Mouse (Mus musculus) neural tube, embryonic 14.5 days (tissue): ENCODE measurements at regions not wholly inside any gene's neighbourhood (a gene's known extent, or its start where the extent isn't known, plus 50 kb on each side); places are given as distances from the start of the nearest gene placed in this dataset.

Experiments used
- ATAC-seq: fragments of 200-750 bp; cut with Nextera tagmentation; 2 replicates; pipeline ENCODE4 v1.8.0; 2017; ENCODE audit warnings: low read depth, mild to moderate bottlenecking, moderate TSS enrichment, moderate library complexity
- H3K27ac ChIP-seq: fragments of 300-500 bp; sonication (generic); 2 replicates; pipeline ENCODE4 v1.5.1; 2014; ENCODE audit warnings: low read depth, mild to moderate bottlenecking, control low read depth, low read length, moderate library complexity, mixed read lengths
- H3K27me3 ChIP-seq: fragments of 300-500 bp; sonication (generic); 2 replicates; pipeline ENCODE4 v1.6.1; 2014; ENCODE audit warnings: low read length; ENCODE audit not compliant: control insufficient read depth, insufficient read depth
- H3K36me3 ChIP-seq: fragments of 300-500 bp; sonication (generic); 2 replicates; pipeline ENCODE4 v1.6.1; 2014; ENCODE audit warnings: low read length, mixed read lengths; ENCODE audit not compliant: control insufficient read depth, insufficient read depth
- H3K4me1 ChIP-seq: fragments of 300-500 bp; sonication (generic); 2 replicates; pipeline ENCODE4 v1.6.1; 2014; ENCODE audit warnings: low read length; ENCODE audit not compliant: control insufficient read depth, insufficient read depth
- H3K4me2 ChIP-seq: fragments of 300-500 bp; sonication (generic); 2 replicates; pipeline ENCODE4 v1.6.1; 2014; ENCODE audit warnings: mild to moderate bottlenecking, low read depth, low read length, control low read depth
- H3K4me3 ChIP-seq: fragments of 300-500 bp; sonication (generic); 2 replicates; pipeline ENCODE4 v1.5.1; 2014; ENCODE audit warnings: low read depth, low read length, control low read depth, mixed read lengths
- H3K9ac ChIP-seq: fragments of 300-500 bp; sonication (generic); replicated peaks from 2 replicates; pipeline ENCODE4 v1.6.1; 2014; ENCODE audit warnings: low read depth, mild to moderate bottlenecking, control low read depth, low read length, mixed read lengths
- H3K9me3 ChIP-seq: fragments of 300-500 bp; sonication (generic); 2 replicates; pipeline ENCODE4 v1.6.1; 2016; ENCODE audit warnings: low read length; ENCODE audit not compliant: control insufficient read depth
- WGBS: fragments of 180-500 bp; shearing (Covaris S2); extraction: QIAGEN DNeasy Blood & Tissue Kit; methylation state at CpG from one replicate; pipeline ENCODE4 v1.1.7; 2014; 5-methylcytosine and 5-hydroxymethylcytosine counted together

- WGBS = 25% methylated on average over 6 of the region's 6 CpGs
- Histone ChIP-seq H3K9ac (no peak overlapping the region), H3K4me1 (peaks cover 9% of the 10 kb centered on the region), H3K9me3 (no peaks in the 10 kb centered on the region), H3K4me3 (no peak overlapping the region), H3K27me3 (no peaks in the 10 kb centered on the region), H3K4me2 (no peak overlapping the region), H3K36me3 (no peaks in the 10 kb centered on the region), H3K27ac (no peak overlapping the region)
- ATAC-seq = no peak
These were observed 156.2 kb upstream of the Kcnab2 start for GRCm38 (mm10) chr4:152633896-152634295.

- 78% methylated on average over 4 of the region's 4 CpGs for WGBS
- no peak overlapping the region for H3K9ac ChIP-seq
- H3K4me2 ChIP-seq = no peak overlapping the region
- no peak overlapping the region for H3K27ac ChIP-seq
- H3K4me1 ChIP-seq = peaks cover 21% of the 10 kb centered on the region
- no peaks in the 10 kb centered on the region for H3K36me3 ChIP-seq
- H3K27me3 ChIP-seq = no peaks in the 10 kb centered on the region
- H3K9me3 ChIP-seq = no peaks in the 10 kb centered on the region
- ATAC-seq = no peak
- no peak overlapping the region for H3K4me3 ChIP-seq
These were observed 150.4 kb upstream of the Kcnab2 start for GRCm38 (mm10) chr4:152628111-152628510.

DNA sequence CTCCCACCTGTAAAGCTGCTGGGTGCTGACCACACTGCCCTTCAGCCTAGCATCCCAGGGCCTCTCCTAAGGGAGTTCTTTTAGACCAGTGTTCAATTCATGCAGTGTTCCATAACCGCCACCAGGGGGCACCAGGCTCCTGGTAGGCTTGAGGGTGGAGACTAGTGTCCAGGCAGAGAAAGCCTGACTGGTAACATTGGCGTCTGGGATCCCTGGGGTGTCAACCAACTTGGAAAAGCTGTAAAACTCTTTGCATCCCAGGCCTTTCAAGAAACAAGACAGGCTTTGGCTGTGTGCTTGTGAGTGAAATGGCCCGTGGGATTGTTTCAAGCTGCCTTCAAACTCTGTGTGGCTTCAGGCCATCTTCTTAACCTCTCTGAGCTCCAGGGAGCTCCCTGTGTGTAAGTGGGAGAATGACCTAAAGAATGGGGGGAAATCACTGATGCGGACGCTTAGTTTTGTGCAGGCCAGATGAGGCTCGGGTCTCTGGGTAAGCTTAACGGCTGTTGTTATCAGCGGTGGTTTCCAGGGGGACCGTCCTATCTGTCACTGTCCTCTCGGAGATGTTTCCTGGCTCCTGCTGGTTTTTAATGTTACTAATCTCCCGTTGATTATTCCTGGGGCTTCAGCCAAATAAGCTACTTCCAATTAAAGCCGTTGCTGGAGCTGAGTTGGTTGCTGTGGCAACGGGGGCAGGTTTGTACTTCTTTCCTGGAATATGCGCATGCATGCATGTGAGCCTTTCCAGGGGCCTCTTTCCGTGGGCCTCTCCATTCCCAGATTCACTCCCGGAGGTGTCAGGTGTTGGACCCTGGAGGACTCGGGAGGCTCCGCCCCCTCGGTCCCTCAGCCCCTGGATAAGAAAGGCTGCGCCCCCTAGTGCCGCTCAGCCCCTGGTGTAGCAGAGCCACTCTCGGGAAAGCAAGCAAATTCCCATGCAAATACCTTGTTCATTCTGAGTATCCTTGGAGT, 147.6 kb upstream of the Kcnab2 start:
- peak overlapping the region; percentile 40 for H3K27ac ChIP-seq
- no peaks in the 10 kb centered on the region for H3K9me3 ChIP-seq
- no peak overlapping the region for H3K4me3 ChIP-seq
- peaks cover 29% of the 10 kb centered on the region for H3K4me1 ChIP-seq
- WGBS = 1% methylated on average over 22 of the region's 22 CpGs
- H3K27me3 ChIP-seq = no peaks in the 10 kb centered on the region
- H3K9ac ChIP-seq = no peak overlapping the region
- peak; percentile 82 for ATAC-seq
- no peaks in the 10 kb centered on the region for H3K36me3 ChIP-seq
- H3K4me2 ChIP-seq = peak overlapping the region; percentile 16; the same call in 1 of the 2 replicates

DNA sequence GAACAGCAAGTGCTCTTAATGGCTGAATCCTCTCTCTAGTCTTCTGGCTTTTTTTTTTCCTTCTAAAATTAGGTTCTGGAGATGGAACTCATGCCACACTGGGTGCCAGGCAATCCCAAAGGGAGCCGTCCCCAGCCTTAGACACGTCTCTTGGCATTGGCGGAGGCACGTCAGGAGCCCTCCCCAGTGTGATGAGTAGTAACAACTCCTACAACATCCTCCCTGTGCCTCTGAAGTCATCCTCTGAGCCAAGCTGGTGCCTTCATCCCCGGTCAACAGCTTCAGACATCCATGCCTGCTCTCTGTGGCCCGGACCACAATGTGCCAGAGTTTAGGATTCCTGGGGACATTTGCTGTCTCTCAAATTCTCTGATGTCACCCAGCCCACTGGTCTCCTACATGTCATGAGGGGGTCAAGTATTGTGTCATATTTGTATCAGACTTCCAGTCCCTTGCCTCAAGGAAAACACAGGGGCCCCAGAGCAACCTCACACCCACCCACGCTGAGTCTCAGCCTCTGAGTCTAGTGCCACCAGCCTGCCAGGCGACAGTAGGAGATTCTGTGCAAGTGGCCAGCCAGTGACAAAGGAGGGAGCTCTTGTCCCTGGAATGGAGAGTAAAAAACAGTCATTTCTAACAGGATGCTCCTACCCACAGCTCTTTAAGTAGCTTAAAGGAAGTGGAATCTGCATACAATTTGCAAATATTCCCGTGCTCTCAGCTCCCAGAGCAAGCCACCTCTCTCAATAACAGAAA, 144.5 kb upstream of the Kcnab2 start:
- Histone ChIP-seq H3K4me2 (no peak overlapping the region), H3K4me1 (peaks cover 29% of the 10 kb centered on the region), H3K9ac (no peak overlapping the region), H3K9me3 (no peaks in the 10 kb centered on the region), H3K4me3 (no peak overlapping the region), H3K36me3 (no peaks in the 10 kb centered on the region), H3K27ac (peak overlapping the region; percentile 39; the same call in 1 of the 2 replicates), H3K27me3 (no peaks in the 10 kb centered on the region)
- ATAC-seq = no peak
- WGBS = 68% methylated on average over 9 of the region's 9 CpGs

DNA sequence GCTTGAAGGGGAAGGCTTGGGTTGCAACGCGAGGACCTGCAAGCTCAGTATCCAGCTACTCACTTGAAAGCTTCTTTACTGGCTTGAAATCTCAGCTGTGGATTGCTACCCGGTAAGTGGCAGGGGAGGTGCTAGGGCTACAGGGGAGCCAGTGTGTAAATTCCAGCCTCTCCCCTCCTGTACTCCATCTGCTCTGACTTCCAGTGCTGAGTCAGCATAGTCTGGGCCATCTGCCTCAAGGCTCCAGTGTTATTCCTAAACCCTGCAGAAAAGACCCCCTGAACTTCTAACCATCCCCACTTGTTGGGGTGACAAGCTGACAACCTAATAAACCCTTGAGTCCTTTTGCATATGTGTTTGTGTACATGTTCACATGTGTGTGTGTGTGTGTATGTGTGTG, 140.0 kb upstream of the Kcnab2 start:
- Histone ChIP-seq H3K4me1 (peaks cover 3% of the 10 kb centered on the region; the same call in 1 of the 2 replicates), H3K9me3 (no peaks in the 10 kb centered on the region), H3K4me3 (no peak overlapping the region), H3K36me3 (no peaks in the 10 kb centered on the region), H3K4me2 (no peak overlapping the region), H3K27me3 (no peaks in the 10 kb centered on the region), H3K27ac (no peak overlapping the region), H3K9ac (no peak overlapping the region)
- WGBS = 42% methylated on average over 3 of the region's 3 CpGs
- no peak for ATAC-seq

DNA sequence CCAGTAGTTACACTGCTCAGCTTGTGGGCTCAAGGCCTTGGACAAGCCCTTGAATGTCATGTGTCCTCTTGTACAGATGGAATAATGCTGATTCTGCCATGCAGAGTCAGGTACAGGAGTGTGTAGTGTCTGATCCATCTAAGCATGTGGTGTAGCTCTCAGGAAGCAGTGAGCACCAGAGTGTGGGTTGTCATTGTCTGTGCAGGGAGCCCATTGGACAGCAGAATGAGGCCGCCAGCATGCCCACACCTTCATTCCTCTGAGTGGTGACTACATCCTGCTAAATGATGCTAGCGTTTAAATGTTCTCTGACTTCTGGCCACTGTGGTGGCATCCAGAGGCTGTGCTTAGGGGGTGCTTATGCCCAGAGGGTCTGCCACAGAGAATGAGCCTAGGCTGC, 137.5 kb upstream of the Kcnab2 start:
- Histone ChIP-seq H3K9ac (no peak overlapping the region), H3K27ac (no peak overlapping the region), H3K9me3 (no peaks in the 10 kb centered on the region), H3K27me3 (no peaks in the 10 kb centered on the region), H3K36me3 (no peaks in the 10 kb centered on the region), H3K4me1 (no peaks in the 10 kb centered on the region), H3K4me2 (no peak overlapping the region), H3K4me3 (no peak overlapping the region)
- no peak for ATAC-seq
- WGBS = 92% methylated on average over 2 of the region's 2 CpGs

DNA sequence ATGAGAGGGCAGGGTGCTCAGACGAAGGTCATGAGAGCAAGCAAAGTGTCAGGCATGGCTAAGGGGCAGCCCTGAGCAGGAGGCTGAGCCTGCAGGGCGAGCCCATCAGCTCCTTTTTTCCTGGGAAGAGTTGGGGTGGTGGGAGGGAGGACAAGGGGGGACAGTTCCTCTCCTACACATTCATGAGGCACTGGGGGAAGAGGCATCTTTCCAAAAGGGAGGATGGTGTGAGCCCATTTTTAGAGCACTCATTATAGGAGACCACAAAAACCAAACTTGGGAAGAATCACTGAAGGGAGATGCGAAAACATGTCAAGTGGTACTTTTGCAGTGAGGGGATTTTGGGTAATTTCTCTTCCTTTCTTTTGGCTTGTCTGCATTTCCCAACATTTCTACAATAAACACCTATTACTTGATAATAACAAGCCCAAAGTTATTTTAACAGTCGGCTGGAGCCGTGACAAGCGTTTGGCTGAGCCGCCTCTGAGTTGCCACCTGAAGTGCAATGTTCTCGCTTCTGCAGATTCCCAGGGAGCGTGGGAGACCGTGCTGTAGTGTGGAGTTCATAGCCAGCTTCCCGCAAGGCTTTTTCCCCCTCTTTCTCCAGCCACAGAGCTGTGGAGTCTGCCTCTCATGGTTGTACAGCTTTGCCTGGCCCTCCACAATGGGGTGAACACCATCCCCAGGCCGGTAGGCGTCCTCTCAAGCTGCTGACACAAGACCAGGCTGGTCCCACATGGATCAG, 136.9 kb upstream of the Kcnab2 start:
- 91% methylated on average over 13 of the region's 13 CpGs for WGBS

More for the DNA sequence above, 136.9 kb upstream of the Kcnab2 start:
- H3K4me1 ChIP-seq = no peaks in the 10 kb centered on the region
- no peak overlapping the region for H3K27ac ChIP-seq
- ATAC-seq = no peak
- no peaks in the 10 kb centered on the region for H3K36me3 ChIP-seq
- H3K27me3 ChIP-seq = no peaks in the 10 kb centered on the region
- H3K4me2 ChIP-seq = no peak overlapping the region
- no peaks in the 10 kb centered on the region for H3K9me3 ChIP-seq
- H3K4me3 ChIP-seq = no peak overlapping the region
- no peak overlapping the region for H3K9ac ChIP-seq
